Mouse (Mus musculus) layer of hippocampus, adult 18-20 months (tissue): ENCODE results near the gene Mad1l1. TPM values are rescaled to one million over a fixed set of nuclear protein-coding genes. Genes with fewer than 3 reads are reported as not detected.

Experiments used
- DNase-seq, 2 experiments: peaks; one replicate each; pipeline ENCODE4 v3.0.0; 2022; ENCODE audit warnings: low spot score in 2 of 2
- total RNA-seq, 2 experiments: library from RNA; stranded (reverse); gene quantifications; 2 replicates each; pipeline ENCODE4 v1.2.3; 2021

Gene Mad1l1
- total RNA-seq, 2 experiments from 2014 or later = 14.1 to 16.9 TPM

DNA sequence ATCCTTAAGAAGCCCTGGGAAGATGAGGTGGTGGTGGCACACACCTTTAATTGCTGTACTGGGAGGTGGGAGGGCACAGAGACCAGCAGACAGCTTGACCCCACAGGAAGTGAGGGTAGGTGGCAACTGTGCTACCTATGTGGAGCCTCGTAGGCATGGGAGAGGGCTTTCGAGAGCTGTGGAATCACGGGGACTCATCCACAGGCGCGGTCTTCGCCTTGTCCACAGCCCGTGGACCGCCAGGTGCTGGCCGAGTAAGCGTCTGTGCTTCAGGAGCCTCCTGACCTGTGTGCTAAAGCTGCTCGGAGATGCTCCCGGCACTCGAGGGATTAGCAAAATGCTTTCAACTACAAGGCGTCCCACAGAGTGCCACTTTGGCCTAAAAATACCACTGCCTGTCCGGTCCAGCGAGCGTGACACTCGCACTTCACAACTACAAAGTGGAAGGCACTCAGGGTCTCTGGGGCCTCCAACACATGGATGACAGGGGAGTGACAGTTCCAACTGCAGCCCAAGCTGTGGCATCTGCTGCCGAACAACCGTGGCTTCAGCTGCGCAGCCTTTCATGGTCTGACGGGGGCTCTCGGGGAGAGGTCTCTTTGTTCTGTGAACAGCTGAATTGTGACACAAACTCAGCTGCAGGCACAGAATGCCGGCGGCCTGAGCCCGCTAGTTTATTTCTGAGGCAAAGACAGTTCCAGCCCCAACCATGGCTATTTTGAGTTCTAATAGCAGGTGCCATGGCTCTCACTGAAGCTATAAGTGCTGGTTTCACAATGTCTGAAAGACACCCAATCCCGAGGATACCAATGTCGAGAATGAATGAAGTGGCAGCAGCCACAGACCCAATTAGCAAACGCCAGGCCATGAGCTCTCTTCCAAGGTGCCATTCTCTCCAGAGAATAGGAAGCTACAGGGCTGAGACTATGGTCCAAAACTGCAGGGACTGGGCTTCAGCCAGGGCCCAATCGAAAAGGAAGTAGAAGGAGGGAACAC, 57.3 kb downstream of the Mad1l1 start:
- peak in 1 of 2 experiments; percentile 63 for DNase-seq

DNA sequence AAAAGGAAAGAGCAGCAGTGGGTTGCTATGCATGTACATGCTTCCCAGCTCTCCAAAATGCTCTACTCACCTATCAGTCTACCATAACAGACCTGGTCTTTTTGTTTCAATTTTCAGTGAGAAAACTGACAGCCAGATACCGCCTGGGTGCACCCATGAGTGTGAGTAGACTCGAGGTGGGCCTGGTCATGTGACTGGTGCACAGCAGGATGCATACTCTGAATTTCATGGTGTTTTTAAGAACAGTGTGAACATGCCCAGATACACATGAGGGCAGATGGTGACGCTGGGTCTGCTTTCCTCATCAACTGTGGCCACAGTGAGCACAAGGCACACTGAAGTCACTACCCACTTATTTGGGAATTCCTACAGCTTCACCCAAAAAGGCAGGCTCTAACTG, 59.0 kb downstream of the Mad1l1 start:
- DNase-seq = no peak

DNA sequence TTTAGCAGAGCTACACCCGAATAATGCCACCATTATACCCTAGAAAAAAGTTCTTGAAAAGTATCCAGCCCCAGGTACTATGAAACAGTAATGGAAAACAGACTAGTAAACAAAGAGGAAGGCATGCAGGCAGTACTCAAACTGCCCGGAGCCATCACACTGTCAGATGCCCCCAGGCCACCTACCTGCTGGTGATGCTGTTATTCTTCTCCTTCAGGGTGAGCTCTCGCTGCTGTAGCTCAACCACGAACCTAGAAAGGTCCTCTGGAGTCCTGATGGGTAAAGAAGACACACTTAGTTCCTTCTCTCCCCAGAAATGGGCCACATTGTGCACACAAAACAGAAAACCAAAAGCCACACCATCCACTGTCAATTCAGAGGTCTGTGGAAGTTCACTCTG, 60.0 kb downstream of the Mad1l1 start:
- DNase-seq = no peak

DNA sequence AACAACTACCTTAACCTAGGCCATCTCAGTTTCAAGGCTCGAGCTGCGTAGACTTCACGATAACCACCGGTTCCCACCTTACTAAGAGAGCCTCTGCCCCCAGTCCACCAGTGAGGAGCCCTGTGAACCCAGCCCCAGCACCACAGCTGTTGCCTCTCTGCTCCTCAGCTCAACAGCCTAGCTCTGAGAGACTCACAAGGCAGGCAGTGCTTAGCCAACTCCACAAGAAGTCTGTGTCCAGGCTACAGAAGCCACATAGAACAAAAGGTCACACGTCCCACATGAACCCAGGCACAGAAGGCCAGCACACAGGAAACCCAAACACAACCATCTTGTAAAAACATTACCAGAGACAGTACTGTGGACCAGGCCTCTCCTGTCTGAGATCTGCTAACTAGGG, 62.7 kb downstream of the Mad1l1 start:
- DNase-seq = no peak

DNA sequence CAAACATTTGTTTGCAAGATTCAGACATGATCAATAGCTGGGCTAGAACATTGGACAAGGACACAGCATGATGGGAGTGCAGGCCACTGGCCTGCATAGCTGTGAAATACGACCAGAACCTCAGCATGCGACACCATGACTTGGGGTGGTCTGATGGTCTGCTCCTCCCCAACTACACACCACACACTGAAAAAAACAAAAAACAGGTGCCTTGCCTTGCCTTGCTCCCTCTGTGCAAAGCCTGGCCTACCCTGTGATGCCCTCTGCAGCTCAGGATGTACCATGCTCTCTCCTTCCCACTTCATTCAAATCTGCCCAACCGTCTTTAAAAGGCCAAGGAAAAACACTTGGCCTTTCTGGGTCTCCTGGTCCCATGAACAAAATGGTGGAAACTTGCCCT, 63.3 kb downstream of the Mad1l1 start:
- DNase-seq = no peak

DNA sequence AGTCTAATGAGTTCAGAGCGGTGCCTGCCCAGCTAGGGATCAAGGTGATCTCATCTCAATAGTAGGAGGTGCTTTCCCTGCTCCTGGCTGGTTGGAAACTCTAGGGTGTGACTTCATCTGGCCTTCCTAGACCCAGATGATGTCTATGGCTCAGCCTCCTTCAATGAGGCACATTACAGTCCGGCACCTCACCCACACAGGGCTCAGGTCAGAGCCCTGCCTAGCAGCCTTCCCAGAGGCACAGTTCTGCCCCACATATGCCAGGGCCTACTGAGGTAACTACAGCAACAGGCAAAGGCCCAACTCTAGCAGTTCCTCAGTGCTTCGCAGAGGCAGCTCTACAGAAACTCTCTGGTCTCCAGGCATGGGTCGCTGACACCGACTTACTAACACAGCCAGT, 63.9 kb downstream of the Mad1l1 start:
- no peak for DNase-seq

DNA sequence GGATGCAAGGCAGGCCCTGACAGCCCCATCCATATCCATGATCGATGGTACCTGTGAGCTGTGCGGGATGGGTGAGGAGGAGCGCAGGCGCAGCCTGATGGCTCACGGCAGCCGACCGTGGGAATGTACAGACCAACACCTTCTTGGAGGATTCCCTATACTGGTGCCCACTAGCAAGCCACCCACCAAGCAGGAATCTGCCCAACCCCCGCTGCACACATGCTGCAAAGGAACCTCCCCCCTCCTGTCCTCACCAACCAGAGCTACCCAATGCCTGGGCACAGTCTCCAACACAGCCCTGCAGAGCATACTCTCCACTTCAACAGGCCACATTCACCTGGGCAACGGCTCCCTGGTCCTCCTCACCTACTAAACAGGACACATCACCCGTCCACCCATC, 64.7 kb downstream of the Mad1l1 start:
- DNase-seq = no peak

DNA sequence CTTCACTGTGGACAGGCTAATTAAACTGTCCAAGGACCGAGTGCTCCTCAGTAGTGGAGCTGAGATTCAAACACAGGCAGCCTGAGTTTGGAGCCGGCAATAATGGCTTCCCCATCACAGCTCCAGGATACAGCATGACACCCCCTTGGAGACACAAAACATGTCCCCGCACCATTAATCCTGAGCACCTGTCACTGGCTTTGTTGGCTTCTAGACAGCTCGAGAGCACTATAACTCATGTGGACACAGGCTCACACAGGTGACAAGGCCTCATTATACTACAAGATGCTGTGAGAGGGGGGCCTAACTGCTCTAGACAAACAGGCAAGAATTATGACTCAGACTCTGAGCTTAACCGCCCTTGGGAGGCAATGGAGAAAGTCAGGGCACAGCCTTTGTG, 66.1 kb downstream of the Mad1l1 start:
- no peak for DNase-seq

DNA sequence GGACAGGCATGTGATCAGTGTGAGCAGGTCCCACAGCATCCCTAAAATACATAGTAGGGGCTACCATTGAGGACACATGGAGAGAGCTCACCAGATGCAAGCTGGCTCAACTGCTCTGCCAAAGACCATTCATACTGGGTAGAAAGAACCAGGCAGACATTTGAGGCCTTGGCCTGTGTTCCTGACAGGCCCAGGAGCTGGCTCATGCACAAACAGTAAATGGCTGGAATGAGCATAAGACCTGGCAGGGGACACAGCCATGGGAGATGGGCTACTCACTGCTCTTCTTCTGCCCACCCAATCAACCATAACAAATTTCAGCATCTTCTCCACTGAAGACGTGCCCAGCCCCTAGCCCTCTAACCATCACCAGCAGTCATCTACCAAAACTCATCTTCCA, 66.7 kb downstream of the Mad1l1 start:
- DNase-seq = no peak

DNA sequence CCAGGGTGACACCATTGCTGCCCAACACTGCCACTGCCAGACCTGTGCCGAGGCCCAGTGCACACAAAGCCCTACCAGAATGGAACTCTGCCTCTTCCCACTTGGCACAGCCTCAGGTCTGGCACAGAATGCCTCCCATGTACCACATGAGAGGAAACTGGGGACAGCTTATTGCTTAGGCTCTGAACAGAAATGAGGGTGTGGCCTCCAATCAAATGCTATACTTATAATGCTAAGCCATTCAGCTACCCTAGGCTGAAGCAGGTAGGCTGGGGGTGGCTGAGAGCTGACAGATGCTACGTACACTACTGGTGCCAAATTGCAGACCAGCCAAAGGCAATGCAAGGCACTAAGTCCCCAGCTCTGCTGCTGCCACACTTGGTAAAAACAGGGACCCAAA, 69.4 kb downstream of the Mad1l1 start:
- peak; percentile 28 to 56 for DNase-seq

DNA sequence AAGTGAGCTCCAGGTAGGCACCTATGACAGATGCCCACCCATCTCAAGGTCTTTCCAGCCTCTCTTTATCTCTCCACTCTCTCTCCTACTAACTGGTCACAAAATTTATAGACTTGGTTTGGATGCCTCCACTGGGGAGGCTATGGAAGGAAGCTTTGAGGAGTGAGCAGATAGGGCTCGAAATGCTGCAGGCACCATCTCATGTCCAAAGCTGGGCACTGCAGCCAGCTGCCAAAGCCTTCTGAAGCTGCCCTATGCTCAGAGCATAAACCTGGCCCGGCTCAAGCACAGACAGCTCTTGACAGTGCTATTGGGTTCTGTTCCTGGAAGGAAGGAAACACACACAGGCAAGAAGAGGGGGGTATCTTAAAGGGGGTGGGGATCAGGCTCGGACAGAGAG, 71.0 kb downstream of the Mad1l1 start:
- no peak for DNase-seq

DNA sequence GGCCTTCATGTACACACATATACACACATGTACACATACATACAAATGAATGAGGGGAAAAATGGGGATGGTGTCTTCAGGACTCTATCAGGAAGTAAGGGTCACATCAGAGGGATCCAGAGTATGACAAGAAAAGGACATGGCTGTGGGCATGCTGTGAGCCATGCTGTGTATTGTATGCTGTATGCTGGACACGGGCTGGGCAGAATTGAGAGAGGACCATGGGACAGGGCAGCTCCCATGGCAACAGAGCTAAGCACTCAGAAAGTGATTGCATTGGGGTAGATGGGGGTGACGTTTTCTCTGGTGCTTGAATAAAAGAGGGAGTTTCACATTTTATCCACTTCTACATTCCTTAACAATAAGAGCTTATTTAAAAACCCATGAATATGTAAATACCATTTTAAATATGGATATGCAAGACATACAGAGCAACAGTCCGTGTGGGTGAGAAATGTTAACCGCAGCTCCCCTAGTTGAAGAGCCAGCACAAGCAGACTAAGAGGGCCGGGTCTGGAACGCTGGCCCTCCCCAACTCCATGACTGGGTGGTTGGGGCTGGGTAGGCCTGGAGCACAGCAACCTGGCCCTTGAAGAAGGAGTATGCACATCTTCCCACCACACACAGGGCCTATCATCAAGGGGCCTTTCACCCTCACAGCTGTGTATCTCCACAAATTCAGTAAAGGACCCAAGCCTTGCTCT, 71.8 kb downstream of the Mad1l1 start:
- no peak for DNase-seq

DNA sequence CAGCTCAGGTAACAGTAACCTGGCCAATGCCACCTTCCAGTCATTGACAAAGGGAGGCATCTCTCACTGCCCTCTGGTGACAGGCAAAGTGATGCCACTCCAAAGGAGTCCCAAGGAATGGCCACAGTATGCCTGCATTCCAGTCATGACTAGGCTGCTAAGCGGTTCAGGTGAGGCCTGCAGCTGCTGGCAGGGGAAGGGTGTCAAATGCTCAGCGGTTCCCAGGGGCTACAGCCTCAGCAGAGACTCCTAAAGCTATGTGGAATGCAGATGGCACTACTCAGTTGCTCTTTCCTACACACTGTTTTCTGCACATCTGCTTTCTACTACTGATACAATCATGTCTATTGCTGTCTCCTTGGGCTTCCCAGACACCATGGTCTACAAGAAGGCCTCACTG, 73.3 kb downstream of the Mad1l1 start:
- no peak for DNase-seq

DNA sequence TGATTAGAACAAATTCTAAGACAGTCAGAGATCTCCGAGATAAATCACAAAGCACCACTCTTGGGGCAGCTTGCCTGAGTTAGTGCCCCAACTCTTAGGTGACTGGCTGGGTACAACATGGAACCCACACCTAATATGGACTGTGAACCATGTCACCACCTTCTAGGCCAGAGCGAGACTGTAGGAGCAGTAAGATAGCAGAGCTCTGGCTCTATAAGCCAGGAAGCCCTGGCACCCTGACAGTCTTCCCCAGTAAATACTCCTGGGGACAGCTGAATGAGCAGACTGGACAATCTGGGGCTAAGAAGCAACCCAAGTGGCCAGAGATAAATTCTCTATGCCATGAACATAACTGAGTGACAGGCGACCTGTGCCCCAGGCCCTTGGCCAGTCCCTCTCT, 81.1 kb downstream of the Mad1l1 start:
- DNase-seq = no peak

DNA sequence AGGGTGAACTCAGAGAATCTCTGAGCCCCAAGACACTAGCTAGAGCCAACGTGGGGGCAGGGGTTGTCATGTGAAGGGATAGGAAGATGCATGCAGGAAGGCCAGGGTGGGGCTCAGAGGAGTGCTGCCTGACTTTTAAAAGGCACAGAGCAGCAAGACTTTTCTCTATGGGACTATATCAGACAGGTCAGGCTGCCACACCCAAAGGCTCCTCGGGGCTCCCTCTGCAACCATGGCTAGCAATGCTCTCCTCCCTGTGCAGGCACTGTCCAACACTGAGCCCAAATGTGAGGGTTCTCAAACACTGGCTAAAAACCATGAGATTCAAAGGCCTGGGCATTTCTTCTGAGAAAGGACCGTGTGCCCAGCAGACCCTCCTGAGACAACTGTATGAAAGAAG, 82.5 kb downstream of the Mad1l1 start:
- no peak for DNase-seq

DNA sequence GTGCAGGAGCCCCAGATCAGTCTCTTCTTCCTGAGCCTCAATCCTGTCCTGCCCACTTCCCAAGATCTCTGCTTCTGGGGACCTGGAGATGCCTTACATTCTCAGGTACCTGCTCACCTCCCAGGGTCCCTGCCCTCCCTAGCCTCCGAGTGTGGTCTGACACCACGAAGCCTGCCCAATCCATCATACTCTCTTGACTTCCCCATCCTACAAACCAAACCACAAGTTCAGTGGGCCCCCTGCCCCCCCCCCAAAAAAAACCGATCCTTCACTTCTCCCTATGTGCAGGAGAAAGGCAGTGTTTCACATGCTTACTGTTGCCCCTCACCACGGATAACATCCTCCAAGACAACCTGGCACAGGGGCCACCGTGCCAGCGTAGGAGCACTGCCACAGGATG, 90.5 kb downstream of the Mad1l1 start:
- no peak for DNase-seq

DNA sequence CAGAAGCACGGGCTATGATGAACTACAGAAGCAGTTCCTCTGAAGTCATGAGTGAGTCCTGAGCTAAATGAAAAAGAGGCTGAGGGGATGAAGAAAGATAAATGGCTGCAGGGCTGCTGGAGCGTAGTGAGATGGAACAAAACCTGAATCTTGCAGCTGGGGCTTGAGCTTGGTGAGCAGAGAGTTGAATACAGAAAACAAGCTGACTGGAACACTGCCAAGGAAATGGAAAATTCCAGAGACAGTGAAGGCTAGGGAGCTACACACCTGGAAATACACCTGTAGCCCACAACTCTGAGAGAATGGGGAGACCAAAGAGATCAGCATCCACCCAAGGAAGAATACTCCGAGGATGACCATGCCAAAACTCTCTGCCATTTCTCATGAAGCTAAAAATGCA, 93.0 kb downstream of the Mad1l1 start:
- no peak for DNase-seq

DNA sequence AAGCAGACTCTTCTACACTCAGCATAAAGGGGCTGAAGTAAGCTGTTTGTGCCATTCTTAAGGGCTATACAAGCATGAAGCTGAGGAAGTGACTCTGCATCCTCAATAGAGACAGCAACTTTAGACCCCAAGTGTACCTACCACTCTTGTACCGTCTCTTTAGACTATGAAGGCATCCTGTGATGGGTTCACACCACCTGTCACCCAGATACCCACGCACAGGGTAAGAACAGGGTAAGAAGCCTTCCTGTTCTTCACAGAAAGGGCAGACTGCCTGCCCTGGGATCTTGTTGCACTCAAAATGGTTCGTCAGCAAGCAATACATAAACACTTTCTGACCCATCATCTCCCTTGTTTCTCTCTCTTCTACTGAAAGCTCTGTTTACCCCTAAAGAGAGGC, 94.5 kb downstream of the Mad1l1 start:
- no peak for DNase-seq

DNA sequence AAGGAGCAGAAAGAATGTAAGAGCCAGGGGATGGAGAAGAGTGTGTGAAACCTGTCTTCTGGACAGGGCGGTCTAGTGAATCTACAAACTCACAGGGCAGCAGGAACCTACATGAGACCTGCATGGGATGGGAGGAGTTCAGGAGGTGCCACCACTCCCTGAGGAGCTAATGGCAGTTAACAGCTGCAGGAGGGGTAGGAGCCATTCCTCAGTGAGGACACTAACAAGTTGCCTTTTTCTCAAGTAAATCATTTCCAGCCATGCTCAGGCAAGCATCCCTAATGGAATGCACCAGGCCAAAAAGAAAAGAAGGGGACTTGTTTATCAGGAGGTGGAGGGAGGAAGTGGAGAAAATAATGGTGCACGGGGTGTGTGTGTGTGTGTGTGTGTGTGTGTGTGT, 95.5 kb downstream of the Mad1l1 start:
- DNase-seq = no peak

DNA sequence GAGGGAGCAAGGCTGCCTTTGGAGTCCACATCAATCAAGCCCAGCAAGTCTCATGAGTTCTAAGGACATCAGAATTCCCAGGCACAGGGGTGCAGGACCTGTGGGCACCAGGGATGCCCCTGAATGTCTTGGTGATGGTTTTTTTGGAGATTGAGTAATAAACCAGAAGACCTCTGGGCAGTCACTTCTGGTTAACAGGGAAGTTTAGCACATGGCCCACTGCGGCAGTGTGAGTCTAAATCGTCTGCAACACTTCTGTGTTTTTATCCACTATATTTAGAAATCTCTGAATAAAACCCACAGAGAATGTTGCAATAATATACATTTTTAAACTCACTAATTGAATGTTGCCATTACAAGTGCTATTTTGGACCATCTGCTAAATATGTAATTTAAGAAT, 96.2 kb downstream of the Mad1l1 start:
- no peak for DNase-seq

DNA sequence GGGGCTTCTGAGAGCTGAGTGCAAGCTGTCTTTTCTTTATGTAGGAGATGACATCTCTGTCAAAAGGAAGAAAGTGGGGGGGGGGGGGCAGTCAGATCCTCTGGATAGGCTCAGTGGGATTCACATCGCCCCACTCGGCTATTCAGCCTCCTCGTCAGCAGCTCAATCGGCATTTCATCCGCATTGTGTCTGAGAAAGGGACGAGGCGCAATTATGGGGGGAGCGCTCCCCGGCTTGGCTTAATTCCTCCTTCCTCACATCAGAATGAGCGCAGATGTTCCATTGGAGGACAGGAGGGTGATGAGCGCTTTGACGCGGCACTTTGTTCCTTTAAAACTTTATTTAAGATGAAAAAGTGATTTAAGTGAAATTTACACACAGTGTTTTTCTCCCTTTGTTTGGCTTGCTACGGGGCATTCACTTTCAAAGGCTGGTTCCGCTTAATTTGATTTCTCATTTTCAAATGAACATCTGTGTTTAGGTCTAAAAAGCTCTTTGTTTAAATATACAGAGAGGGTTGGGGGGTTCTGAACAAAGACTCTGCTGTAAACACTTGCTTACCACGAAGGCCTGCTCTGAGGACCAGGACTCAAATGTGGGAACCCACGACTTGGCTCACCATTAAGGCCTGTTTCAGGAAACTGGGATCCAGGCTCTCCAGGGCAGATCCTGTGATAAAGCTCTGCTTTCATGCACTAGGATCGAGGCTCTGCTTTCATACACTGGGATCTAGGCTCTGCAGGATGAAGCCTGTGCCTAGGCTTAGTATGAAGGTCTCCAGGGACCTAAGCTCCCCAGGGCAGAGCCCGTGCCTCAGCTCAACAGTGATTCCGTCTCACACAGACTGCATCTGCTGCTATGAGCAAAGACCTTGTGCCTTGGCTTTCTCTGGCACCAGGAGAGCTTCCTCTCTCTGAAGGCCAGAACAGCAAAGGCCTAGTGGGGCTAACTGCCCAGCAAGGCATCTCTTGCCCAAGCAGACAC, 98.0 kb downstream of the Mad1l1 start:
- DNase-seq = no peak
